Mouse (Mus musculus): Measurements from ENCODE around the gene Fgfr2. TPM values are rescaled to one million over a fixed set of nuclear protein-coding genes. Genes with fewer than 3 reads are reported as not detected.

Fgfr2 gene
- total RNA-seq, 2 experiments from 2014 or later: 47.6 to 49.5 TPM

- peak overlapping the region; percentile 74 for H3K27ac ChIP-seq
- no peak overlapping the region for H3K4me3 ChIP-seq
- no peak for DNase-seq (ENCODE audit: low spot score in 2 of 2)
- TF ChIP-seq CTCF (conservative IDR thresholded peaks at IDR 0.05): no peak
These were observed 465.6 kb downstream of the Fgfr2 start for GRCm38 (mm10) chr7:132657371-132658057.

DNA sequence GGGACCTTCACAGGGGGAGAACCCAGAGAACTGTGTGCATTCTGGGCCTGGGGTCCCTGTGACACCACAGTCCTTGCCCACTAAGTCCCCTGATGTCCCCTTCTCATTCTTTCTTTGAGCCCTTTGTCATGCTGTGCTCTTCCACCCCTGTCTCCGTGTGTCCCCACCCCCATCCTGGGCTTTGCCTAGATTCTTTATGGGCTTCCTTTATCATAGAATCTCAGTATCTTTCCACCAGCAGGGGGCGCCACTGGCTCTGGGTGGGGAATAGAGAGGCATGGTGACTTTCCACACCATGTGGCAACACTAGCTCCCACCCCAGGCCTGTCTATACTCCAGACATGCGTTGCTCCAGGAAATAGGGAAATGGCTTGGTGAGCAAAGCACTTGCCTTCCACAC lies 466.6 kb downstream of the Fgfr2 start:
- peak; percentile 80 for TF ChIP-seq CTCF (conservative IDR thresholded peaks at IDR 0.05)
- H3K4me3 ChIP-seq: no peak overlapping the region
- DNase-seq (ENCODE audit: low spot score in 2 of 2): peak; percentile 88 to 95
- peak overlapping the region; percentile 82 for H3K27ac ChIP-seq

- Histone ChIP-seq H3K27ac (peak overlapping the region; percentile 82), H3K4me3 (no peak overlapping the region)
- peak; percentile 88 to 94 for DNase-seq (ENCODE audit: low spot score in 2 of 2)
- TF ChIP-seq CTCF (conservative IDR thresholded peaks at IDR 0.05): peak; percentile 81
These were observed 467.1 kb downstream of the Fgfr2 start for GRCm38 (mm10) chr7:132656075-132656474.

DNA sequence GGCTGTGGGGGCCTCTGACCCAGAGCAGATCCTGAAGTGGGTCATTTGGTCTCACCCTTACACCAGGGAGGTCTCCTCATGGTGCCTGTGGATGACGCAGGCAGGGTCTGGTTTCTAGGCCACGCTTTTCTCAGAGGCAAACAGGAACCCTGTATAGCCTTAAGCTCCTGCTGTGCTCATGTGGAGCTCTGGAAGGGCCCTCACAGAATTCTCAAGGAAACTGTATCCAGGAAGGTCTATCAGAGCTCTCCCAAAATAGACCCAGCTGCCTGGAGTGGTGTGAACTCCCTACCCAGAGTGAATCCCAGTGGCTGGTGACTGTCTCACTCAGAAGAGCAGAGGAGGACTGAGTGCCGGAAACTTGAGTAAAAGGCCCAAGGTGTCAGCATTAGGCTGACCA lies 468.7 kb downstream of the Fgfr2 start:
- TF ChIP-seq CTCF (conservative IDR thresholded peaks at IDR 0.05): no peak
- Histone ChIP-seq H3K27ac (no peak overlapping the region), H3K4me3 (no peak overlapping the region)
- DNase-seq (ENCODE audit: low spot score in 2 of 2): no peak

GRCm38 (mm10) chr7:132646514-132646913 lies 476.6 kb downstream of the Fgfr2 start:
- no peak overlapping the region for H3K27ac ChIP-seq
- no peak for TF ChIP-seq CTCF (conservative IDR thresholded peaks at IDR 0.05)
- DNase-seq (ENCODE audit: low spot score in 2 of 2): no peak

GRCm38 (mm10) chr7:132644605-132645279 lies 478.4 kb downstream of the Fgfr2 start:
- no peak for DNase-seq (ENCODE audit: low spot score in 2 of 2)
- TF ChIP-seq CTCF (conservative IDR thresholded peaks at IDR 0.05): no peak
- H3K27ac ChIP-seq: no peak overlapping the region
- no peak overlapping the region for H3K4me3 ChIP-seq

More at GRCm38 (mm10) chr7:132646514-132646913, 476.6 kb downstream of the Fgfr2 start:
- no peak overlapping the region for H3K4me3 ChIP-seq

GRCm38 (mm10) chr7:132641606-132642005 lies 481.5 kb downstream of the Fgfr2 start:
- DNase-seq (ENCODE audit: low spot score in 2 of 2): no peak
- H3K4me3 ChIP-seq: no peak overlapping the region

DNA sequence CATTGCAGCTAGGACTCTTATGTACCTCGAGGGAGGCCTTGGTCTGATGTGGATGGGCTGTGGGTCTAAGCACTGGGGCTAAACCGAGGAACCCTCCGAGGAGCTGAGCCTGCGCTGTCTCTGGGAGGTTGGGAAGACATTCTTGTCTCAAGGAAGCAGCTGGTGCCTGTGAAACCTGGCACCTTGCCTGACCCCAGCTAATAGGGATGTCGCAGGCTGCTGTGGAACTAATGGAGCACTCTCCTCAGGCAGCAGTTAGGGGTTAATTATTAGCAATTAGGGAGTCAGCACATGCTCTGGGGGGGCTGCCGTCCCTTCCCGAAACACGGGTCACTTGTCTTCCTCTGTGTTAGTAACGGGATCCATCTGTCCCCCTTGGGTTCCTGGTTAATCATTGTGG lies 482.2 kb downstream of the Fgfr2 start:
- no peak for TF ChIP-seq CTCF (conservative IDR thresholded peaks at IDR 0.05)
- DNase-seq (ENCODE audit: low spot score in 2 of 2): peak in 1 of 2 experiments; percentile 34
- no peak overlapping the region for H3K4me3 ChIP-seq

More at GRCm38 (mm10) chr7:132641606-132642005, 481.5 kb downstream of the Fgfr2 start:
- H3K27ac ChIP-seq: no peak overlapping the region
- TF ChIP-seq CTCF (conservative IDR thresholded peaks at IDR 0.05): no peak

GRCm38 (mm10) chr7:132638446-132639087 lies 484.6 kb downstream of the Fgfr2 start:
- DNase-seq (ENCODE audit: low spot score in 2 of 2): peak; percentile 55 to 71

More for the DNA sequence above, 482.2 kb downstream of the Fgfr2 start:
- no peak overlapping the region for H3K27ac ChIP-seq

GRCm38 (mm10) chr7:132637292-132637691 lies 485.9 kb downstream of the Fgfr2 start:
- no peak overlapping the region for H3K27ac ChIP-seq
- TF ChIP-seq CTCF (conservative IDR thresholded peaks at IDR 0.05): no peak
- H3K4me3 ChIP-seq: no peak overlapping the region
- DNase-seq (ENCODE audit: low spot score in 2 of 2): no peak

More at GRCm38 (mm10) chr7:132638446-132639087, 484.6 kb downstream of the Fgfr2 start:
- peak; percentile 90 for TF ChIP-seq CTCF (conservative IDR thresholded peaks at IDR 0.05)
- Histone ChIP-seq H3K27ac (peak overlapping the region; percentile 15; the same call in 1 of the 2 replicates), H3K4me3 (no peak overlapping the region)

GRCm38 (mm10) chr7:132631313-132631712 lies 491.8 kb downstream of the Fgfr2 start:
- TF ChIP-seq CTCF (conservative IDR thresholded peaks at IDR 0.05): no peak
- Histone ChIP-seq H3K27ac (peak overlapping the region; percentile 75), H3K4me3 (peak overlapping the region; percentile 5; the same call in 1 of the 2 replicates)
- DNase-seq (ENCODE audit: low spot score in 2 of 2): peak; percentile 59 to 68

DNA sequence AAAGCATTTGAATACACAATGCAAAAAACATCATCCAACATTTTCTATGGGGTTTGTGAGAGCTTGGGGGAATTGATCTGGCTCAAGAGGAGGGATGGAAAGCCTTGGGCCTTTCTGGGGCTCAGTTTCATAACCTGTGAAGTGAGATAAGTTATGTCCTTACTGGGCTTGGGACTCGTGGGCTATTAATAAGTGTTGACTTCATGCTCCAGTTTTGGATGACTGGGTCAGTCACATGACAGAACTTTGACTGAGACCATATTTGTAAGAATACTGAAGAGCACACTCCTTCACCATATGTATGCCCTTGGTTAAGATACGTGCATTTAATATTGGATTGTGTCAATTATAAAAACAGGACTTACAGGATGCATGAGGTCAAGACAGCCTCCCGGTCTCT lies 495.7 kb downstream of the Fgfr2 start:
- no peak for DNase-seq (ENCODE audit: low spot score in 2 of 2)
- Histone ChIP-seq H3K27ac (no peak overlapping the region), H3K4me3 (no peak overlapping the region)
- TF ChIP-seq CTCF (conservative IDR thresholded peaks at IDR 0.05): no peak

- Histone ChIP-seq H3K27ac (no peak overlapping the region), H3K4me3 (no peak overlapping the region)
- TF ChIP-seq CTCF (conservative IDR thresholded peaks at IDR 0.05): no peak
- DNase-seq (ENCODE audit: low spot score in 2 of 2): no peak
These were observed 497.0 kb downstream of the Fgfr2 start for GRCm38 (mm10) chr7:132626174-132626573.
